Mouse (Mus musculus) retina, postnatal 1 day (tissue): ENCODE results near the gene Rreb1.

ENCODE experiments used
- DNase-seq: peaks from one replicate; pipeline ENCODE4 v3.0.0-alpha.2; 2012

Rreb1 gene

GRCm38 (mm10) chr13:37854455-37855220 is 76.4 kb downstream of the Rreb1 start:
- no peak for DNase-seq

- no peak for DNase-seq
Observed at GRCm38 (mm10) chr13:37855221-37855757, 77.1 kb downstream of the Rreb1 start.

GRCm38 (mm10) chr13:37855765-37856164 is 77.6 kb downstream of the Rreb1 start:
- DNase-seq = no peak

- DNase-seq = no peak
Observed at GRCm38 (mm10) chr13:37856537-37856936, 78.3 kb downstream of the Rreb1 start.

- DNase-seq = peak; percentile 93
Observed at GRCm38 (mm10) chr13:37857284-37858065, 79.3 kb downstream of the Rreb1 start.

GRCm38 (mm10) chr13:37858066-37858501 is 79.9 kb downstream of the Rreb1 start:
- no peak for DNase-seq

- DNase-seq = no peak
Observed at GRCm38 (mm10) chr13:37858508-37858907, 80.3 kb downstream of the Rreb1 start.

GRCm38 (mm10) chr13:37859782-37860181 is 81.6 kb downstream of the Rreb1 start:
- no peak for DNase-seq

GRCm38 (mm10) chr13:37860204-37860603 is 82.0 kb downstream of the Rreb1 start:
- DNase-seq = no peak

- DNase-seq = no peak
Observed at GRCm38 (mm10) chr13:37860789-37861188, 82.6 kb downstream of the Rreb1 start.

GRCm38 (mm10) chr13:37862492-37862891 is 84.3 kb downstream of the Rreb1 start:
- DNase-seq = peak; percentile 37

- DNase-seq = no peak
Observed at GRCm38 (mm10) chr13:37863643-37864042, 85.4 kb downstream of the Rreb1 start.

GRCm38 (mm10) chr13:37864697-37865096 is 86.5 kb downstream of the Rreb1 start:
- no peak for DNase-seq

GRCm38 (mm10) chr13:37866296-37866695 is 88.1 kb downstream of the Rreb1 start:
- no peak for DNase-seq

GRCm38 (mm10) chr13:37866846-37867245 is 88.6 kb downstream of the Rreb1 start:
- peak; percentile 54 for DNase-seq

- DNase-seq = no peak
Observed at GRCm38 (mm10) chr13:37870118-37870908, 92.1 kb downstream of the Rreb1 start.

GRCm38 (mm10) chr13:37872142-37872835 is 94.1 kb downstream of the Rreb1 start:
- DNase-seq = no peak

- DNase-seq = no peak
Observed at GRCm38 (mm10) chr13:37873125-37873891, 95.1 kb downstream of the Rreb1 start.

GRCm38 (mm10) chr13:37875919-37876318 is 97.7 kb downstream of the Rreb1 start:
- DNase-seq = no peak

- no peak for DNase-seq
Observed at GRCm38 (mm10) chr13:37876366-37876765, 98.2 kb downstream of the Rreb1 start.

GRCm38 (mm10) chr13:37876836-37877235 is 98.6 kb downstream of the Rreb1 start:
- DNase-seq = no peak

- DNase-seq = no peak
Observed at GRCm38 (mm10) chr13:37877241-37877640, 99.0 kb downstream of the Rreb1 start.
